Mouse (Mus musculus) gastrocnemius, postnatal 10 days (tissue): Measurements from ENCODE around the gene Man1b1. TPM values are rescaled to one million over a fixed set of nuclear protein-coding genes. Genes with fewer than 3 reads are reported as not detected.

Experiments
- total RNA-seq, 2 experiments: library from RNA; stranded (reverse); gene quantifications; 2 replicates each; pipeline ENCODE4 v1.2.3; 2021

The Man1b1 gene
- total RNA-seq, 2 experiments from 2014 or later, result 21.0 to 25.2 TPM

Other genes with a start within 250 kb of the Man1b1 start
- not detected for gene Noxa1, start 237.2 kb upstream of the Man1b1 start, total RNA-seq
- 10 to 100 TPM; 14.9 to 17.4 TPM for gene Nrarp, start 151.6 kb upstream of the Man1b1 start, total RNA-seq
- gene Tor4a, start 135.5 kb upstream of the Man1b1 start, total RNA-seq, result 1 to 10 TPM; 1.9 to 2.9 TPM
- 10 to 100 TPM; 31.1 to 40.5 TPM for gene Nelfb, start 120.8 kb upstream of the Man1b1 start, total RNA-seq
- gene Stpg3, start 117.7 kb upstream of the Man1b1 start, total RNA-seq, result not detected
- not detected for gene Fam166a, start 113.6 kb upstream of the Man1b1 start, total RNA-seq
- gene Tubb4b, start 107.6 kb upstream of the Man1b1 start, total RNA-seq, result 100 to 1,000 TPM; 470 to 500 TPM
- gene Slc34a3, start 98.0 kb upstream of the Man1b1 start, total RNA-seq, result not detected
- gene Rnf224, start 95.6 kb upstream of the Man1b1 start, total RNA-seq, result not detected
- 1 to 10 TPM; 1.9 to 2.2 TPM for gene Rnf208, start 90.1 kb upstream of the Man1b1 start, total RNA-seq
- gene Cysrt1, start 89.9 kb upstream of the Man1b1 start, total RNA-seq, result not detected
- gene AL732309.1, start 85.5 kb upstream of the Man1b1 start, total RNA-seq, result 1 to 10 TPM; 1.3 to 1.4 TPM
- gene Tmem203, start 76.9 kb upstream of the Man1b1 start, total RNA-seq, result 10 to 100 TPM; 14.9 to 16.0 TPM
- 1 to 10 TPM; 4.7 to 6.8 TPM for gene Tprn, start 69.7 kb upstream of the Man1b1 start, total RNA-seq
- gene Ssna1, start 59.9 kb upstream of the Man1b1 start, total RNA-seq, result 10 to 100 TPM; 39.5 to 40.3 TPM
- gene Anapc2, start 59.9 kb upstream of the Man1b1 start, total RNA-seq, result 10 to 100 TPM; 35.2 to 52.2 TPM
- not detected for gene Tmem210, start 44.2 kb upstream of the Man1b1 start, total RNA-seq
- gene Lrrc26, start 42.4 kb upstream of the Man1b1 start, total RNA-seq, result under 1 TPM in 1 of 2 experiments, not detected in 1; 0.26 TPM
- under 1 TPM; 0.47 to 0.63 TPM for gene Grin1, start 13.2 kb upstream of the Man1b1 start, total RNA-seq
- 1 to 10 TPM; 7.9 to 9.5 TPM for gene Dpp7, start 24.0 kb downstream of the Man1b1 start, total RNA-seq
- 1 to 10 TPM; 9.0 to 9.8 TPM for gene Uap1l1, start 33.3 kb downstream of the Man1b1 start, total RNA-seq
- gene Sapcd2, start 40.0 kb downstream of the Man1b1 start, total RNA-seq, result 1 to 10 TPM; 2.1 to 3.7 TPM
- 10 to 100 TPM; 29.9 to 30.5 TPM for gene Entpd2, start 63.5 kb downstream of the Man1b1 start, total RNA-seq
- gene Npdc1, start 67.0 kb downstream of the Man1b1 start, total RNA-seq, result 10 to 100 TPM; 25.2 to 37.3 TPM
- gene Fut7, start 90.9 kb downstream of the Man1b1 start, total RNA-seq, result not detected
- 10 to 100 TPM; 10.4 to 14.1 TPM for gene Abca2, start 96.4 kb downstream of the Man1b1 start, total RNA-seq
- under 1 TPM in 1 of 2 experiments, not detected in 1; 0.52 TPM for gene Clic3, start 124.5 kb downstream of the Man1b1 start, total RNA-seq
- 10 to 100 TPM; 23.5 to 25.2 TPM for gene Paxx, start 128.8 kb downstream of the Man1b1 start, total RNA-seq
- gene Ptgds, start 137.7 kb downstream of the Man1b1 start, total RNA-seq, result 1 to 10 TPM; 1.7 to 9.6 TPM
- not detected for gene Lcn12, start 161.6 kb downstream of the Man1b1 start, total RNA-seq
- gene Fbxw5, start 168.4 kb downstream of the Man1b1 start, total RNA-seq, result 10 to 100 TPM; 65.5 to 66.7 TPM
- 1 to 10 TPM; 1.4 to 2.0 TPM for gene C8g, start 169.4 kb downstream of the Man1b1 start, total RNA-seq
- 10 to 100 TPM; 13.3 to 16.4 TPM for gene Traf2, start 214.6 kb downstream of the Man1b1 start, total RNA-seq
- 100 to 1,000 TPM; 177 to 185 TPM for gene Edf1, start 225.5 kb downstream of the Man1b1 start, total RNA-seq
- gene Mamdc4, start 242.5 kb downstream of the Man1b1 start, total RNA-seq, result 1 to 10 TPM; 2.7 to 4.1 TPM
- 10 to 100 TPM; 45.8 to 49.0 TPM for gene Phpt1, start 242.9 kb downstream of the Man1b1 start, total RNA-seq
- under 1 TPM; 0.14 to 0.38 TPM for gene Ajm1, start 249.4 kb downstream of the Man1b1 start, total RNA-seq